Mouse (Mus musculus): ENCODE measurements around the gene Fmnl3.

GRCm38 (mm10) chr15:99391975-99392374, 21.7 kb upstream of the Fmnl3 start:
- TF ChIP-seq CTCF (IDR thresholded peaks at IDR 0.05; ENCODE audit: borderline replicate concordance, insufficient read depth, low read length) (no peak), POLR2A (IDR thresholded peaks at IDR 0.05; ENCODE audit: low read depth, low read length) (no peak)
